Mouse (Mus musculus) stomach, embryonic 14.5 days (tissue): ENCODE measurements at regions not wholly inside any gene's neighbourhood (a gene's known extent, or its start where the extent isn't known, plus 50 kb on each side); places are given as distances from the start of the nearest gene placed in this dataset.

Source experiments
- ATAC-seq: fragments of 200-750 bp; cut with Nextera tagmentation; 2 replicates; pipeline ENCODE4 v1.8.0; 2017; ENCODE audit warnings: low read depth, moderate TSS enrichment; ENCODE audit not compliant: insufficient number of reproducible peaks, insufficient read depth, low FRiP score
- H3K27ac ChIP-seq: fragments of 300-500 bp; sonication (generic); 2 replicates; pipeline ENCODE4 v1.5.1; 2014; ENCODE audit warnings: mild to moderate bottlenecking, low read length, moderate library complexity, mixed read lengths
- H3K27me3 ChIP-seq: fragments of 300-500 bp; sonication (generic); 2 replicates; pipeline ENCODE4 v1.6.1; 2014; ENCODE audit warnings: low read length, control low read depth, mixed read lengths; ENCODE audit not compliant: control insufficient read depth, insufficient read depth
- H3K36me3 ChIP-seq: fragments of 300-500 bp; sonication (generic); 2 replicates; pipeline ENCODE4 v1.6.1; 2014; ENCODE audit warnings: mild to moderate bottlenecking, control low read depth, low read length, moderate library complexity, mixed read lengths; ENCODE audit not compliant: control insufficient read depth, insufficient read depth
- H3K4me1 ChIP-seq: fragments of 300-500 bp; sonication (generic); 2 replicates; pipeline ENCODE4 v1.6.1; 2014; ENCODE audit warnings: low read length, control low read depth, mixed read lengths; ENCODE audit not compliant: control insufficient read depth, insufficient read depth
- H3K4me2 ChIP-seq: fragments of 300-500 bp; sonication (generic); replicated peaks from 2 replicates; pipeline ENCODE4 v1.6.1; 2014; ENCODE audit warnings: low read depth, low read length, control low read depth
- H3K4me3 ChIP-seq: fragments of 300-500 bp; sonication (generic); 2 replicates; pipeline ENCODE4 v1.5.1; 2014; ENCODE audit warnings: low read depth, low read length, control low read depth
- H3K9ac ChIP-seq: fragments of 300-500 bp; sonication (generic); replicated peaks from 2 replicates; pipeline ENCODE4 v1.6.1; 2014; ENCODE audit warnings: low read depth, mild to moderate bottlenecking, control low read depth, low read length, moderate library complexity, mixed read lengths
- H3K9me3 ChIP-seq: fragments of 300-500 bp; sonication (generic); 2 replicates; pipeline ENCODE4 v1.6.1; 2016; ENCODE audit warnings: low read depth, low read length, control low read depth; ENCODE audit not compliant: control insufficient read depth
- WGBS: fragments of 180-500 bp; shearing (Covaris S2); extraction: QIAGEN DNeasy Blood & Tissue Kit; methylation state at CpG from one replicate; pipeline ENCODE4 v1.1.7; 2014; 5-methylcytosine and 5-hydroxymethylcytosine counted together

GRCm38 (mm10) chr15:61548400-61548799, 625.6 kb upstream of the A1bg start:
- WGBS = 53% methylated on average over 4 of the region's 4 CpGs
- no peak overlapping the region for H3K9ac ChIP-seq
- H3K9me3 ChIP-seq = no peaks in the 10 kb centered on the region

GRCm38 (mm10) chr15:61546608-61547007, 623.8 kb upstream of the A1bg start:
- H3K4me3 ChIP-seq = no peak overlapping the region
- 76% methylated on average over 3 of the region's 3 CpGs for WGBS
- no peak for ATAC-seq

More at GRCm38 (mm10) chr15:61548400-61548799, 625.6 kb upstream of the A1bg start:
- Histone ChIP-seq H3K4me3 (no peak overlapping the region), H3K4me2 (no peak overlapping the region), H3K27ac (no peak overlapping the region), H3K36me3 (no peaks in the 10 kb centered on the region), H3K4me1 (no peaks in the 10 kb centered on the region), H3K27me3 (no peaks in the 10 kb centered on the region)
- ATAC-seq = no peak

GRCm38 (mm10) chr15:61544074-61544473, 621.3 kb upstream of the A1bg start:
- H3K27me3 ChIP-seq = no peaks in the 10 kb centered on the region
- no peaks in the 10 kb centered on the region for H3K36me3 ChIP-seq
- WGBS = 24% methylated on average over 2 of the region's 2 CpGs
- no peak for ATAC-seq
- H3K9ac ChIP-seq = no peak overlapping the region
- H3K4me3 ChIP-seq = no peak overlapping the region
- no peak overlapping the region for H3K27ac ChIP-seq
- H3K4me1 ChIP-seq = 0 out of 2 replicates have a peak, but pooled peaks cover 3% of the 10 kb centered on the region
- no peak overlapping the region for H3K4me2 ChIP-seq
- H3K9me3 ChIP-seq = no peaks in the 10 kb centered on the region

More at GRCm38 (mm10) chr15:61546608-61547007, 623.8 kb upstream of the A1bg start:
- Histone ChIP-seq H3K9ac (no peak overlapping the region), H3K4me1 (0 out of 2 replicates have a peak, but pooled peaks cover 2% of the 10 kb centered on the region), H3K36me3 (no peaks in the 10 kb centered on the region), H3K9me3 (no peaks in the 10 kb centered on the region), H3K4me2 (no peak overlapping the region), H3K27ac (no peak overlapping the region), H3K27me3 (no peaks in the 10 kb centered on the region)

GRCm38 (mm10) chr15:61541643-61542042, 618.8 kb upstream of the A1bg start:
- Histone ChIP-seq H3K4me1 (0 out of 2 replicates have a peak, but pooled peaks cover 3% of the 10 kb centered on the region), H3K9me3 (no peaks in the 10 kb centered on the region), H3K27ac (no peak overlapping the region), H3K27me3 (no peaks in the 10 kb centered on the region), H3K4me2 (no peak overlapping the region), H3K36me3 (no peaks in the 10 kb centered on the region), H3K9ac (no peak overlapping the region), H3K4me3 (no peak overlapping the region)
- WGBS = 53% methylated on average over 4 of the region's 4 CpGs
- no peak for ATAC-seq

- Histone ChIP-seq H3K27ac (no peak overlapping the region), H3K9ac (no peak overlapping the region), H3K36me3 (no peaks in the 10 kb centered on the region), H3K4me3 (no peak overlapping the region), H3K4me2 (no peak overlapping the region), H3K4me1 (peaks cover 6% of the 10 kb centered on the region), H3K27me3 (no peaks in the 10 kb centered on the region), H3K9me3 (no peaks in the 10 kb centered on the region)
- ATAC-seq = no peak
- WGBS = 48% methylated on average over 10 of the region's 10 CpGs
Measured at GRCm38 (mm10) chr15:61540753-61541421, 618.1 kb upstream of the A1bg start.

GRCm38 (mm10) chr15:61538930-61539329, 616.1 kb upstream of the A1bg start:
- no peak overlapping the region for H3K4me3 ChIP-seq
- ATAC-seq = no peak
- no peaks in the 10 kb centered on the region for H3K27me3 ChIP-seq
- WGBS = 61% methylated on average over 5 of the region's 5 CpGs
- H3K36me3 ChIP-seq = no peaks in the 10 kb centered on the region
- H3K9me3 ChIP-seq = no peaks in the 10 kb centered on the region
- H3K4me2 ChIP-seq = no peak overlapping the region
- peaks cover 11% of the 10 kb centered on the region for H3K4me1 ChIP-seq
- H3K9ac ChIP-seq = no peak overlapping the region
- no peak overlapping the region for H3K27ac ChIP-seq

GRCm38 (mm10) chr15:61538169-61538755, 615.5 kb upstream of the A1bg start:
- H3K9me3 ChIP-seq = no peaks in the 10 kb centered on the region
- H3K4me3 ChIP-seq = no peak overlapping the region
- no peak overlapping the region for H3K27ac ChIP-seq
- no peaks in the 10 kb centered on the region for H3K36me3 ChIP-seq
- H3K27me3 ChIP-seq = no peaks in the 10 kb centered on the region
- H3K4me2 ChIP-seq = no peak overlapping the region
- peaks cover 11% of the 10 kb centered on the region for H3K4me1 ChIP-seq
- WGBS = 77% methylated on average over 4 of the region's 4 CpGs
- ATAC-seq = no peak
- no peak overlapping the region for H3K9ac ChIP-seq

GRCm38 (mm10) chr15:61536332-61536716, 613.5 kb upstream of the A1bg start:
- WGBS = 54% methylated on average over 2 of the region's 2 CpGs
- Histone ChIP-seq H3K27ac (no peak overlapping the region), H3K9ac (no peak overlapping the region), H3K4me1 (peaks cover 8% of the 10 kb centered on the region), H3K36me3 (no peaks in the 10 kb centered on the region), H3K9me3 (no peaks in the 10 kb centered on the region), H3K27me3 (no peaks in the 10 kb centered on the region), H3K4me2 (no peak overlapping the region), H3K4me3 (no peak overlapping the region)
- ATAC-seq = no peak
